Mouse (Mus musculus) lung, adult 10 weeks (tissue): Measurements from ENCODE around the gene Lsm10. TPM values are rescaled to one million over a fixed set of nuclear protein-coding genes. Genes with fewer than 3 reads are reported as not detected.

Experiments used
- polyA plus RNA-seq: library from polyadenylated mRNA; stranded (reverse); fragments of 350-450 nt; fragmentation: Illumina TruSeq; extraction: RNeasy Lipid Tissue Mini Kit (QIAGEN cat#74804); gene quantifications from one replicate; pipeline ENCODE4 v1.2.3, GENCODE M21; 2014; ENCODE audit warnings: low read depth, low replicate concordance; ENCODE audit not compliant: insufficient read depth

Gene Lsm10
- polyA plus RNA-seq = 28.6 TPM

GRCm38 (mm10) chr4:126096464-126097111, at the start of gene Lsm10:
Gene Lsm10 (plus strand): TSS chr4:126096623.

GRCm38 (mm10) chr4:126046851-126047585, 49.4 kb upstream of the Lsm10 start, which contains the start of gene Mrps15:
Gene Mrps15 (plus strand): TSS chr4:126046925.

GRCm38 (mm10) chr4:126058134-126058996, 38.1 kb upstream of the Lsm10 start, which contains the start of gene Oscp1:
Gene Oscp1 (plus strand): TSS chr4:126058565.

GRCm38 (mm10) chr4:126103590-126104068, 7.2 kb downstream of the Lsm10 start, which contains the start of gene Stk40:
Gene Stk40 (plus strand): TSS chr4:126103957.

GRCm38 (mm10) chr4:126147533-126148160, 51.2 kb downstream of the Lsm10 start, which contains the start of gene Eva1b:
Gene Eva1b (plus strand): TSS chr4:126147744.

Other genes with a start within 250 kb of the Lsm10 start
- gene Csf3r, start 72.1 kb upstream of the Lsm10 start, polyA plus RNA-seq = 9.5 TPM
- 47.3 TPM for gene Mrps15, start 49.7 kb upstream of the Lsm10 start, polyA plus RNA-seq
- 10.3 TPM for gene Oscp1, start 38.1 kb upstream of the Lsm10 start, polyA plus RNA-seq
- gene Stk40, start 7.3 kb downstream of the Lsm10 start, polyA plus RNA-seq = 23.3 TPM
- 67.8 TPM for gene Eva1b, start 51.1 kb downstream of the Lsm10 start, polyA plus RNA-seq
- 9.4 TPM for gene Sh3d21, start 66.9 kb downstream of the Lsm10 start, polyA plus RNA-seq
- 40.4 TPM for gene Thrap3, start 106.1 kb downstream of the Lsm10 start, polyA plus RNA-seq
- 78.5 TPM for gene Map7d1, start 159.7 kb downstream of the Lsm10 start, polyA plus RNA-seq
- gene Trappc3, start 165.7 kb downstream of the Lsm10 start, polyA plus RNA-seq = 62.7 TPM
- 3.6 TPM for gene Col8a2, start 190.2 kb downstream of the Lsm10 start, polyA plus RNA-seq
- 26.1 TPM for gene Adprhl2, start 225.1 kb downstream of the Lsm10 start, polyA plus RNA-seq
- gene Tekt2, start 229.1 kb downstream of the Lsm10 start, polyA plus RNA-seq = 11.0 TPM